Mouse (Mus musculus) stomach, embryonic 14.5 days (tissue): ENCODE measurements at regions not wholly inside any gene's neighbourhood (a gene's known extent, or its start where the extent isn't known, plus 50 kb on each side); places are given as distances from the start of the nearest gene placed in this dataset.
A peak's percentile ranks its signal among the peaks of the same experiment; 100 is the strongest.
"Not testable (repeated sequence)": the region's sequence is repeated elsewhere in the genome, so short reads cannot be mapped to it uniquely, and the experiment has no call there.

Experiments
- ATAC-seq: fragments of 200-750 bp; cut with Nextera tagmentation; 2 replicates; pipeline ENCODE4 v1.8.0; 2017; ENCODE audit warnings: low read depth, moderate TSS enrichment; ENCODE audit not compliant: insufficient number of reproducible peaks, insufficient read depth, low FRiP score
- H3K27ac ChIP-seq: fragments of 300-500 bp; sonication (generic); 2 replicates; pipeline ENCODE4 v1.5.1; 2014; ENCODE audit warnings: mild to moderate bottlenecking, low read length, moderate library complexity, mixed read lengths
- H3K27me3 ChIP-seq: fragments of 300-500 bp; sonication (generic); 2 replicates; pipeline ENCODE4 v1.6.1; 2014; ENCODE audit warnings: low read length, control low read depth, mixed read lengths; ENCODE audit not compliant: control insufficient read depth, insufficient read depth
- H3K36me3 ChIP-seq: fragments of 300-500 bp; sonication (generic); 2 replicates; pipeline ENCODE4 v1.6.1; 2014; ENCODE audit warnings: mild to moderate bottlenecking, control low read depth, low read length, moderate library complexity, mixed read lengths; ENCODE audit not compliant: control insufficient read depth, insufficient read depth
- H3K4me1 ChIP-seq: fragments of 300-500 bp; sonication (generic); 2 replicates; pipeline ENCODE4 v1.6.1; 2014; ENCODE audit warnings: low read length, control low read depth, mixed read lengths; ENCODE audit not compliant: control insufficient read depth, insufficient read depth
- H3K4me2 ChIP-seq: fragments of 300-500 bp; sonication (generic); replicated peaks from 2 replicates; pipeline ENCODE4 v1.6.1; 2014; ENCODE audit warnings: low read depth, low read length, control low read depth
- H3K4me3 ChIP-seq: fragments of 300-500 bp; sonication (generic); 2 replicates; pipeline ENCODE4 v1.5.1; 2014; ENCODE audit warnings: low read depth, low read length, control low read depth
- H3K9ac ChIP-seq: fragments of 300-500 bp; sonication (generic); replicated peaks from 2 replicates; pipeline ENCODE4 v1.6.1; 2014; ENCODE audit warnings: low read depth, mild to moderate bottlenecking, control low read depth, low read length, moderate library complexity, mixed read lengths
- H3K9me3 ChIP-seq: fragments of 300-500 bp; sonication (generic); 2 replicates; pipeline ENCODE4 v1.6.1; 2016; ENCODE audit warnings: low read depth, low read length, control low read depth; ENCODE audit not compliant: control insufficient read depth
- WGBS: fragments of 180-500 bp; shearing (Covaris S2); extraction: QIAGEN DNeasy Blood & Tissue Kit; methylation state at CpG from one replicate; pipeline ENCODE4 v1.1.7; 2014; 5-methylcytosine and 5-hydroxymethylcytosine counted together

DNA sequence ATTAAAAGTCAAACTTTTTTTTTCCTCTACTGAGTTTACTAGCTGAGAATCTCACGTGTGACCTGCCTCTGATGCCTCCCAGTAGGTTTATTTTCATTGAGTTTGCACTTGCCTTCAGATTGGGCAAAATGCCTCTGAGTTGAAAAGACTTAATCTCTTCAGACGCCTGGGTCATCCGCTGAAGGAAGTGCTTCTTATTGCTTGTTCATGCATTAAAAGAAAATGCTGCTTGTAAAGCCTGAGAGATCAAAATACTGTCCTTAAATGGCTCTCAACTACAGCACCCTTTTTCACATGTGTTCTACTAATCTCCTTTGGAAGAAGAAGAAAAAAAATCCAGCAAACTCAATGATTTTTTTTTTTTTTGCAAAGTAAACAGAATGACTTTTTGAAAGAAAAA is 351.5 kb downstream of the Kcnh5 start:
- ATAC-seq = no peak
- no peaks in the 10 kb centered on the region for H3K36me3 ChIP-seq
- 48% methylated on average over 3 of the region's 3 CpGs for WGBS

GRCm38 (mm10) chr12:74824735-74825494 is 352.2 kb downstream of the Kcnh5 start:
- Histone ChIP-seq H3K27ac (no peak overlapping the region), H3K4me1 (no peaks in the 10 kb centered on the region), H3K4me2 (no peak overlapping the region), H3K9me3 (no peaks in the 10 kb centered on the region), H3K4me3 (no peak overlapping the region), H3K36me3 (no peaks in the 10 kb centered on the region), H3K9ac (no peak overlapping the region), H3K27me3 (no peaks in the 10 kb centered on the region)
- 27% methylated on average over 3 of the region's 3 CpGs for WGBS
- no peak; the same call in 1 of the 2 replicates for ATAC-seq

More for the DNA sequence above, 351.5 kb downstream of the Kcnh5 start:
- Histone ChIP-seq H3K4me1 (no peaks in the 10 kb centered on the region), H3K27ac (no peak overlapping the region), H3K4me3 (no peak overlapping the region), H3K9me3 (no peaks in the 10 kb centered on the region), H3K9ac (no peak overlapping the region), H3K27me3 (no peaks in the 10 kb centered on the region), H3K4me2 (no peak overlapping the region)

GRCm38 (mm10) chr12:74816181-74816580 is 361.0 kb downstream of the Kcnh5 start:
- not testable (repeated sequence) for H3K9ac ChIP-seq, H3K4me1 ChIP-seq, H3K9me3 ChIP-seq, H3K4me2 ChIP-seq, H3K27ac ChIP-seq, H3K27me3 ChIP-seq, H3K4me3 ChIP-seq, ATAC-seq, H3K36me3 ChIP-seq
- WGBS = 89% methylated on average over 3 of the region's 3 CpGs

DNA sequence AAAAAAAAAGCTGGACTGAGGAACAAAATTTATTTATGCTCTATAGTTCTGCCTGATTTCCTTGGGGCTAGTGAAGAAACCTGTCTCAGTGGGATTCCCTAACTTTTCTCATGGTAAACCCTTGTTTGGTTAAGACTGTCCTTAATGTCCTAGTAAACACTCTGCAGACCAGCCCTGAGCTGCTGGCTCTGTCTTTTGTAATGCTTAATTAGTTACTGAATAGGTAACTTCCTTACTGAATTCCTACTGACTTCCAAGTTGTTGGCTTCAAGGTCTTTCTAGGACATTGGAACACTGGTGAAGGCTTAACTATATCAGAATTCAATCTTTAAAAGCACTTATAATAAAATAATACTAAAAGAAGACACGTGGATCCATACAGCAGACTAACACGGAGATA is 368.6 kb downstream of the Kcnh5 start:
- H3K9me3 ChIP-seq, H3K27ac ChIP-seq, H3K4me1 ChIP-seq, H3K4me2 ChIP-seq, H3K9ac ChIP-seq, H3K4me3 ChIP-seq, H3K27me3 ChIP-seq, H3K36me3 ChIP-seq, ATAC-seq: not testable (repeated sequence)
- 86% methylated on average over 2 of the region's 2 CpGs for WGBS

DNA sequence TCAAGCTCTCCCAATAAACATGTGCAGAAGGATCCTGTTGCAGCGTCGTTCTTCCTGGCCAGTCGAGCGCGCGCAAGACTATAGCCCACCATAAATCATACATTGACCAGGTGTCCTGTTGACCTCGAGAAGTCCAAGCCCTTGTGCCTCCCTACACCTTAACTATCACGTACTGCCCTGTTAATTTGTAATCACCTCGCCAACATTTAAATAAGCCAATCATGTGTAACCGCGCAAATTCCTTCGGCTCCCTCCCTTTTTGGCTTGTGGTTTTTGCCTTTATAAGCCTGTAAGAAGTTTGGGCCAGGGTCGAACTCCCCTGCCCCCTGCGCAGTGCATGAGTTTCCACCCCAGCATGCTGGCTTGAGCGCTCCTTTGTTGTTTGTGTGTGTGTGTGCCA is 369.2 kb downstream of the Kcnh5 start:
- ATAC-seq = not testable (repeated sequence)
- WGBS = 93% methylated on average over 15 of the region's 15 CpGs

GRCm38 (mm10) chr12:74803740-74804512 is 373.2 kb downstream of the Kcnh5 start:
- no peaks in the 10 kb centered on the region for H3K4me1 ChIP-seq
- no peaks in the 10 kb centered on the region for H3K9me3 ChIP-seq
- no peak overlapping the region for H3K27ac ChIP-seq
- no peak overlapping the region for H3K4me3 ChIP-seq
- no peaks in the 10 kb centered on the region for H3K36me3 ChIP-seq
- ATAC-seq = peak; percentile 78; the same call in 1 of the 2 replicates
- 65% methylated on average over 13 of the region's 13 CpGs for WGBS
- no peaks in the 10 kb centered on the region for H3K27me3 ChIP-seq
- no peak overlapping the region for H3K9ac ChIP-seq
- H3K4me2 ChIP-seq = no peak overlapping the region

More for the DNA sequence above, 369.2 kb downstream of the Kcnh5 start:
- not testable (repeated sequence) for H3K4me3 ChIP-seq, H3K9ac ChIP-seq, H3K36me3 ChIP-seq, H3K27me3 ChIP-seq, H3K27ac ChIP-seq, H3K9me3 ChIP-seq, H3K4me1 ChIP-seq, H3K4me2 ChIP-seq

DNA sequence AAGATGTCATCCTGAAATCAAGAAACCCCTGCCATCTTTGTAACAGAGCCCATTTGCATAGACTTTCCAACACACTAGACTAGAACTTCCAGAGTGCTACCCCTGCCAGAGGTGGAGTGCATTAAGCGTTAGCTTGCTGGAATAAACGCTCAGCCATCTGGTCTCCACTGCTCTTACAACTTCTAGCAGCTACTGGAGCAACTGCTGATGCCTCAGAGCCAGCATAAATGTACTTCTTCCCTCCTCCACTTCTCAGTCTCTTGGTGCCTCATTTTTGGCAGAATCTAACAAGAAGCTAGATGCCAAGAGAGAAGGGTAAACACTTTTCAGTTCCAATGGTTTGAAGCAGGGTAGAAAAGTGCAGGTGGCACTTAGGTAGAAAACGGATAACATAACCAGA is 385.1 kb downstream of the Kcnh5 start:
- Histone ChIP-seq H3K9me3 (no peaks in the 10 kb centered on the region), H3K27me3 (no peaks in the 10 kb centered on the region), H3K4me1 (no peaks in the 10 kb centered on the region), H3K9ac (no peak overlapping the region), H3K4me2 (no peak overlapping the region), H3K4me3 (no peak overlapping the region), H3K27ac (no peak overlapping the region), H3K36me3 (no peaks in the 10 kb centered on the region)
- ATAC-seq = no peak
- WGBS = 74% methylated on average over 3 of the region's 3 CpGs

- no peak for ATAC-seq
- no peak overlapping the region for H3K9ac ChIP-seq
- H3K4me3 ChIP-seq = no peak overlapping the region
- no peaks in the 10 kb centered on the region for H3K9me3 ChIP-seq
- no peaks in the 10 kb centered on the region for H3K4me1 ChIP-seq
- H3K27me3 ChIP-seq = no peaks in the 10 kb centered on the region
- H3K27ac ChIP-seq = no peak overlapping the region
- no peak overlapping the region for H3K4me2 ChIP-seq
- 88% methylated on average over 1 of the region's 1 CpGs for WGBS
- no peaks in the 10 kb centered on the region for H3K36me3 ChIP-seq
Measured at GRCm38 (mm10) chr12:74762284-74762683, 414.8 kb downstream of the Kcnh5 start.
